Mouse (Mus musculus): ENCODE measurements around the gene Hint1. TPM values are rescaled to one million over a fixed set of nuclear protein-coding genes. Genes with fewer than 3 reads are reported as not detected.

Gene Hint1
- polyA plus RNA-seq, 1 experiment from 2014 or later, result 823 TPM

DNA sequence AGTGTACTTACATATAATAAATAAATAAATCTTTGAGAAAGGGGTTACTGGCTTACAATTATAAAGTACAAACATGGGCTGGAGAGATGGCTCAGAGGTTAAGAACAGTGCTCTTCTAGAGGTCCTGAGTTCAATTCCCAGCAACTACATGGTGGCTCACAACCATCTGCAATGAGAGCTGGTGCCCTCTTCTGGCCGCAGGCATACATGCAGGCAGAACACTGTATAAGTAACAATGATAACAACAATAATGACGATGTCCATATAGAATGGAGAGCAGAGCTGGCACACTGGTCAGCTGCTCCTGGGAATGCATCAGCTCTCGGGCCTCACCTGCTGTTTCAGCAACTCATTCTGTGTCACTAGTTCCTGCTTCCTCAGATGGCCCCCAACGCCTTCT is 52.1 kb downstream of the Hint1 start:
- H3K27ac ChIP-seq, result no peak overlapping the region
- H3K4me3 ChIP-seq, result no peak overlapping the region
- no peaks in the 10 kb centered on the region for H3K9me3 ChIP-seq
- 83% methylated on average over 4 of the region's 4 CpGs for WGBS
- H3K4me1 ChIP-seq (replicated peaks), result no peaks in the 10 kb centered on the region
- no peak for ATAC-seq (ENCODE audit: low FRiP score)
- no peaks in the 10 kb centered on the region for H3K27me3 ChIP-seq
- H3K4me2 ChIP-seq, result no peak overlapping the region
- peaks cover 88% of the 10 kb centered on the region for H3K36me3 ChIP-seq
- no peak overlapping the region for H3K9ac ChIP-seq

Other genes starting within 250 kb of the Hint1 start
- 162 and 164 TPM in 2 replicates for gene Cdc42se2, start 78.7 kb upstream of the Hint1 start, polyA plus RNA-seq (2015; fragmentation: Nextera tagmentation; extraction: Ambion mirVana)
- 9.1 and 11.7 TPM in 2 replicates for gene Lyrm7, start 5.5 kb upstream of the Hint1 start, polyA plus RNA-seq (2015; fragmentation: Nextera tagmentation; extraction: Ambion mirVana)
- 50.2 and 54.0 TPM in 2 replicates for gene Gpx3, start 36.1 kb downstream of the Hint1 start, polyA plus RNA-seq (2015; fragmentation: Nextera tagmentation; extraction: Ambion mirVana)
- gene Tnip1, start 96.5 kb downstream of the Hint1 start, polyA plus RNA-seq (2015; fragmentation: Nextera tagmentation; extraction: Ambion mirVana), result 19.3 TPM in 2 replicates
- 59.3 and 61.1 TPM in 2 replicates for gene Anxa6, start 167.1 kb downstream of the Hint1 start, polyA plus RNA-seq (2015; fragmentation: Nextera tagmentation; extraction: Ambion mirVana)
- gene Ccdc69, start 211.7 kb downstream of the Hint1 start, polyA plus RNA-seq (2015; fragmentation: Nextera tagmentation; extraction: Ambion mirVana), result 0.22 and 0.31 TPM in 2 replicates
- gene Gm2a, start 231.7 kb downstream of the Hint1 start, polyA plus RNA-seq (2015; fragmentation: Nextera tagmentation; extraction: Ambion mirVana), result 19.2 and 20.3 TPM in 2 replicates

Data from hindbrain, embryonic 13.5 days (tissue).